9 mouse cellular contexts compared by ENCODE assay signal in the genomic region with DNA sequence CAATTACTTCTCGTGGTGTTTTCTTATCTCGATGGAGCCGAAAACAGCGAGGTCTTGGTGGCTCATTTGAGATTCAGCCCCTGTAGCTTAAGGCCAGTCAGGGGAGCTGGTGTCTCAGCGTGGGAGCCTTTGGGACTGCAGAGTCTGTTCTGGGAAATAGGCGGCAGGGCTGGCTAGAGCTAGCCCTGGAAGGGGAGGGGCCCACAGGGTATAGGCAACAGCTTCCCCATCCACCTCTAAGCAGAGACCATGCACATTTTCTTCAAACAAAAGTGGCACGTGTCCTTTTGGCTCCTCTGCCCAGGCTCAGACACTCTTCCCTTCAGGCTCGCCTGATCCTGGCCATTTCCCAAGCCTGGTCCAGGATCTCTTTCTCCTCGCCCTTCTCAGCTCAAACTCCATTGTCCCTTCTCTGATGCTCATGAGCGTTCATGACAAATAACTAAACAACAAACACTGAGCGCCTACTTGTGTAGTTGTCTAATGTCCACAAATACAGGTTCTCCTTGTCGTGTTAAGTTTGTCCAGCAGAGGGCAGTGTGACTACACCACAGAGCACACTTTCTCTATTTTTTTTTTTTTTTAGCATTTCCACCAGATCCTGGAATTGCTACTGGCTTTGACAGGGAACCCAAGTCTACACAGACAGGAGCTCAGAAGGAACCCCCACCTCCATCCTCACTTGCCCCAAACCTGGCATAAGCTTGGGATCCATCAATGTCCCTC. TPM values are rescaled to one million over a fixed set of nuclear protein-coding genes. Genes with fewer than 3 reads are reported as not detected.
A peak's percentile ranks its signal among the peaks of the same experiment; 100 is the strongest.
DNase-seq lines count a peak whose midpoint lies in the region; ATAC-seq and TF ChIP-seq lines count a peak whose summit lies in the region.
"Had no signal": no experiment of that assay in that cellular context is flagged by ENCODE, and none has a peak within 500 bp of the region (broad histone marks: within the 10 kb centered on the region; RNA-seq: fewer than 3 reads in every experiment).

No protein-coding gene starts in this region.

- intact Hi-C loops in heart, postnatal 25 days (cut with DNase I), result loop anchor here (1.0 to 5.0 kb wide), 4 partner anchors 341 to 834 kb away; partner anchors contain the start of gene Fstl4

- peak; percentile 95 for TF ChIP-seq CTCF in hindbrain, postnatal 0 days (IDR thresholded peaks at IDR 0.05; ENCODE audit: low read depth)
- peak; percentile 29; the same call in 1 of the 2 replicates for TF ChIP-seq CTCF in spleen, adult 2 months (IDR thresholded peaks at IDR 0.05; ENCODE audit: extremely low read depth, insufficient read depth, insufficient read length, insufficient replicate concordance)

- no peaks in the 10 kb centered on the region for H3K27me3 ChIP-seq in hindbrain, postnatal 0 days (ENCODE audit: insufficient read depth, low read length)
- H3K27me3 ChIP-seq in spleen, adult 2 months (ENCODE audit: control insufficient read depth, insufficient read depth, low read length), result no peaks in the 10 kb centered on the region
- H3K27me3 ChIP-seq: liver, embryonic 15.5 days had no signal

- H3K4me1 ChIP-seq in hindbrain, postnatal 0 days (ENCODE audit: insufficient read depth, low read length), result no peaks in the 10 kb centered on the region
- no peaks in the 10 kb centered on the region for H3K4me1 ChIP-seq in spleen, adult 2 months (ENCODE audit: control insufficient read depth, insufficient read depth, insufficient read length)
- H3K4me1 ChIP-seq: liver, embryonic 15.5 days had no signal

- no peak for TF ChIP-seq POLR2A in spleen, adult 2 months (IDR thresholded peaks at IDR 0.05; ENCODE audit: low read depth, low read length)

- DNase-seq in heart, adult 8-10 months (ENCODE audit: low spot score), result peak; percentile 55
- DNase-seq in heart, postnatal 25 days (ENCODE audit: low spot score), result no peak
- peak; percentile 87 for DNase-seq in adipocyte (ENCODE audit: low spot score)
- DNase-seq in embryo, embryonic 11.5 days (ENCODE audit: low read depth, low spot score), result peak; percentile 69
- DNase-seq in hindbrain, postnatal 0 days (ENCODE audit: low spot score), result peak; percentile 88
- peak; percentile 62 to 81 for DNase-seq in layer of hippocampus, postnatal 14 days (ENCODE audit: low spot score in 2 of 2)
- DNase-seq in spleen, adult 2 months (ENCODE audit: low read depth in 1 of 2, low spot score in 2 of 2), result peak; percentile 17 to 29

- H3K36me3 ChIP-seq in hindbrain, postnatal 0 days (ENCODE audit: insufficient read depth, low read length), result no peaks in the 10 kb centered on the region
- no peaks in the 10 kb centered on the region for H3K36me3 ChIP-seq in spleen, adult 2 months (ENCODE audit: control insufficient read depth, insufficient read depth, low read length)
- H3K36me3 ChIP-seq: liver, embryonic 15.5 days had no signal

- WGBS in hindbrain, postnatal 0 days, result 22% methylated on average over 12 of the region's 12 CpGs
- WGBS in spleen, adult 2 months, result 45% methylated on average over 12 of the region's 12 CpGs

- H3K9me3 ChIP-seq in hindbrain, postnatal 0 days (ENCODE audit: low read length), result no peaks in the 10 kb centered on the region
- H3K9me3 ChIP-seq: liver, embryonic 15.5 days had no signal

- no peak overlapping the region for H3K4me3 ChIP-seq in hindbrain, postnatal 0 days (ENCODE audit: low read length)
- no peak overlapping the region for H3K4me3 ChIP-seq in spleen, adult 2 months (ENCODE audit: extremely low read depth, insufficient read depth, insufficient read length)
- H3K4me3 ChIP-seq: liver, embryonic 15.5 days had no signal

- peak; percentile 38; the same call in 1 of the 2 replicates for ATAC-seq in hindbrain, postnatal 0 days
- ATAC-seq in megakaryocyte-erythroid progenitor cell, adult 5-6 weeks (replicated peaks; ENCODE audit: low FRiP score, low TSS enrichment, poor library complexity, severe bottlenecking), result peak; percentile 14; the same call in 1 of the 2 replicates

- no peak overlapping the region for H3K9ac ChIP-seq in hindbrain, postnatal 0 days (replicated peaks; ENCODE audit: low read length)
- H3K9ac ChIP-seq: liver, embryonic 15.5 days had no signal

- H3K27ac ChIP-seq in hindbrain, postnatal 0 days, result no peak overlapping the region
- H3K27ac ChIP-seq in spleen, adult 2 months (ENCODE audit: insufficient read depth, low read length), result no peak overlapping the region
- H3K27ac ChIP-seq: liver, embryonic 15.5 days had no signal

- H3K4me2 ChIP-seq in hindbrain, postnatal 0 days (ENCODE audit: low read depth, low read length), result no peak overlapping the region
- H3K4me2 ChIP-seq: liver, embryonic 15.5 days had no signal

RNA-seq across cellular contexts. Expression of gene 9530068E07Rik, which starts 25.0 kb away (rescaled TPM):
- total RNA-seq in heart, adult 8-10 months (2022), result 10 to 100 TPM; 69.8 to 70.9 (median 70.0) TPM
- total RNA-seq in heart, postnatal 25 days (2021), result 10 to 100 TPM; 72.8 to 79.0 TPM
- total RNA-seq in hindbrain, postnatal 0 days (2014; rRNA removed), result 125 and 142 TPM in 2 replicates
- 126 and 131 TPM in 2 replicates for polyA plus RNA-seq in hindbrain, postnatal 0 days (2015; fragmentation: Nextera tagmentation; extraction: Ambion mirVana)
- 10 to 100 TPM; 82.2 to 82.4 TPM for total RNA-seq in layer of hippocampus, postnatal 14 days (2021)
- total RNA-seq in megakaryocyte-erythroid progenitor cell, adult 5-6 weeks (2014; fragmentation: Nextera tagmentation), result 49.7 and 60.7 TPM in 2 replicates
- 51.1 and 58.3 TPM in 2 replicates for total RNA-seq in megakaryocyte-erythroid progenitor cell, adult 5-6 weeks (2017)
- 49.6 and 99.6 TPM in 2 replicates for polyA plus RNA-seq in spleen, adult 2 months (2012; rRNA removed)
